Mouse (Mus musculus) spleen, adult 2 months (tissue): ENCODE data around the gene Shank2.

ENCODE experiments used
- CTCF ChIP-seq: fragments of 200-500 bp; IDR thresholded peaks from 2 replicates; pipeline ENCODE4 v1.5.1; 2011; ENCODE audit warnings: mild to moderate bottlenecking, inconsistent platforms; ENCODE audit not compliant: insufficient read depth, insufficient read length, insufficient replicate concordance; ENCODE audit errors: extremely low read depth
- POLR2A ChIP-seq: fragments of 200-500 bp; IDR thresholded peaks from 2 replicates; pipeline ENCODE4 v1.6.1; 2011; ENCODE audit warnings: low read depth, low read length, inconsistent platforms

DNA sequence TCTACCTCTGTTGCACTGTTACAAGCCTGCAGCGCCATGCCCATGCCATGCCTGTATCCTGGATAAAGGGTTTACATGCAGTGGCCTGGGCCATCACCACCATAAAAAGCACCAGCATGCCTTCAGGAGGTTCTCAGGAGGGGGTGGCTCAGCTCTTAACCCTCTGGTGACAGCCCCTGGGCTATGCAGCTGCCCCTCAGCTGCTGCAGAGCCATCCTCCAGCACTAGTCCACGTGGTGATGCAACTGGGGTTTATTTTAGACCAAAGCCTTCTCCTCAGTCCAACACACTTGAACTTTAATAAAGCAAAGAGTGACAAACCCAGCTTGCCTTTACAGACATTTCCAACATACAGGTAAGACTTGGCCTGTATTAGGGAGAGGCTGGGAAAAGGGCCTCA is 373.8 kb downstream of the Shank2 start:
- no peak for TF ChIP-seq POLR2A
- TF ChIP-seq CTCF = no peak
